Mouse (Mus musculus) C2C12 (cell line): Measurements from ENCODE around the gene Efcab6. TPM values are rescaled to one million over a fixed set of nuclear protein-coding genes. Genes with fewer than 3 reads are reported as not detected.

ENCODE experiments used
- H3K27me3 ChIP-seq: one replicate; pipeline ENCODE4 v1.6.1; 2011; ENCODE audit not compliant: control insufficient read depth, insufficient read depth, insufficient read length
- H3K36me3 ChIP-seq: one replicate; pipeline ENCODE4 v1.6.1; 2011; ENCODE audit not compliant: control insufficient read depth, insufficient read depth
- H3K4me3 ChIP-seq: one replicate; pipeline ENCODE4 v1.5.1; 2011; ENCODE audit warnings: mild to moderate bottlenecking, control low read depth; ENCODE audit not compliant: poor library complexity, insufficient read depth, severe bottlenecking
- H3K79me2 ChIP-seq: one replicate; pipeline ENCODE4 v1.6.1; 2011; ENCODE audit not compliant: control insufficient read depth, insufficient read depth
- H3K79me3 ChIP-seq: one replicate; pipeline ENCODE4 v1.6.1; 2011; ENCODE audit warnings: low read depth, control low read depth
- H3ac ChIP-seq: one replicate; pipeline ENCODE3; 2011; ENCODE audit warnings: low read depth; ENCODE audit not compliant: control insufficient read depth, insufficient read length
- CEBPB ChIP-seq: IDR thresholded peaks from one replicate; pipeline ENCODE4 v1.6.1; 2011; ENCODE audit warnings: low read depth, mild to moderate bottlenecking, control low read depth, moderate library complexity
- CTCF ChIP-seq: IDR thresholded peaks from one replicate; pipeline ENCODE4 v1.5.1; 2011; ENCODE audit not compliant: control insufficient read depth, insufficient read depth, insufficient read length
- FOSL1 ChIP-seq: IDR thresholded peaks from one replicate; pipeline ENCODE4 v1.8.0; 2011; ENCODE audit warnings: mild to moderate bottlenecking, low read length; ENCODE audit not compliant: poor library complexity, insufficient read depth, severe bottlenecking
- MAX ChIP-seq: IDR thresholded peaks from one replicate; pipeline ENCODE4 v1.6.1; 2011; ENCODE audit warnings: mild to moderate bottlenecking, control low read depth
- MYOD1 ChIP-seq: IDR thresholded peaks from one replicate; pipeline ENCODE4 v1.6.1; 2011; ENCODE audit warnings: low read depth; ENCODE audit not compliant: control insufficient read depth, insufficient read length
- MYOG ChIP-seq: IDR thresholded peaks from one replicate; pipeline ENCODE4 v1.6.1; 2011; ENCODE audit not compliant: control insufficient read depth, insufficient read length; ENCODE audit errors: extremely low read depth
- USF1 ChIP-seq: IDR thresholded peaks from one replicate; pipeline ENCODE4 v1.6.1; 2011; ENCODE audit warnings: low read depth, mild to moderate bottlenecking, control low read depth, moderate library complexity
- polyA plus RNA-seq: library from polyadenylated mRNA; unstranded; fragments of >200 nt; fragmentation: generic; extraction: Trizol; gene quantifications from one replicate; pipeline ENCODE4 v1.2.1, GENCODE M21; 2012; ENCODE audit warnings: missing spikeins

The Efcab6 gene
- polyA plus RNA-seq, 1 experiment = not detected

DNA sequence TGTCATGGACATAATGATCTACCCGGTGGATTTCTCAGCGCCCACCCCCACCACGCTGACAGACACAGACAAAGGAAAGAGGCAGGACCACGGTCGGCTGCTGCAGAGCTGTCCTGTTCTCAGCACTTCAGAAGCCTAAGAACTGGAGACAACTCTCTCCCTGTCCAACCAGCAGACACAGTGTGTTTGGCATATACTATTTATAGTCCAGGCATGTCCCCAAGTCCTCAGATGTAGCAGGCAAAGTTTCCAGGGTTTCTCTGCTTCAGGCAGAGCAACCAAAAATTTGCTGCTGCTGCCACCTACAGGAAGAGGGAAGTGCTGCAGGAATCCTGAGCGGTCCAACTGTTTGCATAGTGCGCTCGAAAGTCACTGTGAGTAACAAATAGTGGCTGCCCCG is 11.3 kb downstream of the Efcab6 start:
- Histone ChIP-seq H3ac (no peak overlapping the region), H3K27me3 (peaks cover 36% of the 10 kb centered on the region), H3K79me3 (no peaks in the 10 kb centered on the region), H3K79me2 (no peaks in the 10 kb centered on the region), H3K4me3 (no peak overlapping the region), H3K36me3 (no peaks in the 10 kb centered on the region)
- no peak for TF ChIP-seq MAX
- peak; percentile 64 for TF ChIP-seq CTCF

DNA sequence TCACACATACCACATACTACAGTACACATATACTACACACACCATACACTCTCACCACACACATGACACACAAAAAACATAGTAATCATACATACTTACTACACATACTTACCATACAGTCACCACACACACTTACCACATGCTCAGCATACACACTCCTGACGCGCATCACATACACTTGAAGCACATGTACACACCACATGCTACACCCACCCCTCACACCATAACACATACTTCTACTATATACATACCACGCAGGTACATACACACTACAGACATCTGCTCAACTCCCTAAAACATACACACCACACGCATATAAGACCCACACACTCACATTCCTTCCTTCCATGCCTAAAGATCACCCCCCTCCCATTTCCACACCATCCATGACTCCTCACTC is 11.9 kb downstream of the Efcab6 start:
- Histone ChIP-seq H3K4me3 (no peak overlapping the region), H3K27me3 (peaks cover 36% of the 10 kb centered on the region), H3ac (no peak overlapping the region), H3K79me3 (no peaks in the 10 kb centered on the region), H3K36me3 (no peaks in the 10 kb centered on the region), H3K79me2 (no peaks in the 10 kb centered on the region)
- TF ChIP-seq CTCF (no peak), FOSL1 (no peak), CEBPB (no peak), MYOD1 (no peak), MYOG (no peak)

DNA sequence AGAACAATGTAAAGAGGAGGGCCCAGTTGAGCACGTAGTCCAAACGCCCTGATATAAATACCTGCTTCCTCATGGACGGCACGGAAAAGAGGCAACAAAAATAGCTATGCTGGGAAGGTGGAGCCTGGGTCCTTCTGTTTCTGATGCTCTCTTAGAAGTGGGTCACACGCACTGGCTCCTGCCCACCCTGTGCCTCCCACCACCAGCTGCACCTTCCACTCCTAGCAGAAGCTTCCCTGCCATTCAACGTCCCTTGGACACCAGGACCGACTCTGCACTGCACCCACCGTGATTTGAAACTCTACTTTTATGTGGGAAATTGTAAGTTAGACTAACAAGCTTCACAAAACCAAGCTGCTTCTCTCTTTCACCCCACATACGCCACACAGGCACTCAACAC is 12.8 kb downstream of the Efcab6 start:
- Histone ChIP-seq H3ac (no peak overlapping the region), H3K79me3 (no peaks in the 10 kb centered on the region)

DNA sequence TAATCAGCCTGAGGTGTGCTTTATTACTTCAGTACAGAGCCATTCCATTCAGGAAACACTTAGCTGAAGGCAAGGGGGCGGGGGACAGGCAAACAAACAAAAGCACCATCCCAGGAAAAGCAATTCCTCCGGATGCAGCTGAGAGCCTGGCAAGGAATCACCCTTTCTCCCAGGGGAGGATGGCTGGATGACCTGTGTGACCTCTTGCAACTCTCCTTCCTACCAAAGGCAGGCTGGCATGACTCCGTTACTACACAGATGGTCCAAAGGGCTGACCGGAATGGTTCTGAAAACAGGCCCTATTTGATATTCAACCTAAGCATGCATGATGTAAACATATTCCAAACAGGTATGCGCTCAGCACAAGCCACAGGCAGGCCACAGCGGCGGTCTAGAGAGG is 15.6 kb downstream of the Efcab6 start:
- Histone ChIP-seq H3K36me3 (no peaks in the 10 kb centered on the region), H3K79me2 (no peaks in the 10 kb centered on the region), H3ac (no peak overlapping the region), H3K27me3 (peaks cover 34% of the 10 kb centered on the region), H3K79me3 (no peaks in the 10 kb centered on the region), H3K4me3 (no peak overlapping the region)
- TF ChIP-seq CEBPB (no peak), MYOG (no peak), CTCF (no peak), USF1 (no peak), FOSL1 (no peak), MAX (no peak)

More for the DNA sequence above, 12.8 kb downstream of the Efcab6 start:
- Histone ChIP-seq H3K4me3 (no peak overlapping the region), H3K36me3 (no peaks in the 10 kb centered on the region), H3K79me2 (no peaks in the 10 kb centered on the region), H3K27me3 (peaks cover 36% of the 10 kb centered on the region)
- TF ChIP-seq CEBPB (no peak), MYOD1 (no peak), FOSL1 (no peak), CTCF (no peak), USF1 (no peak), MYOG (no peak), MAX (no peak)

DNA sequence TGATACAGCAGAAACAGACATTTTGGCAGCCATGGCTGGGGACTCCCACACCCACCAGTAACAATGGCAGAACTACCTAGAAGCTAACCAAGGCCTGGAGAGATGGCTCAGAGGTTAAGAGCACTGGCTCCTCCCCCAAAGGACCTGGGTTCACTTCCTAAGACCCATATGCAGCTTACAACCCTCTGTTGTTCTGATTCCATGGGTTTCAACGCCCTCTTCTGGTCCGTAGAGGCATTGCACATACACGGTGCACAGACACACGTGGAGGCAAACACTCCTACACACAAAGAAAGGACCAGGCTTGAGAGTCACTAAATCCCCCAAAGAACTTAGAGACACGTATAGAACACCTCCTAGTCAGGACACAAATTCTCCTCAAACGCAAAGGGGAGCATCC is 19.6 kb downstream of the Efcab6 start:
- H3K79me3 ChIP-seq = no peaks in the 10 kb centered on the region
- no peaks in the 10 kb centered on the region for H3K79me2 ChIP-seq
- no peak overlapping the region for H3ac ChIP-seq
- H3K36me3 ChIP-seq = no peaks in the 10 kb centered on the region
- no peak overlapping the region for H3K4me3 ChIP-seq
- H3K27me3 ChIP-seq = peaks cover 29% of the 10 kb centered on the region
- TF ChIP-seq USF1 = no peak

DNA sequence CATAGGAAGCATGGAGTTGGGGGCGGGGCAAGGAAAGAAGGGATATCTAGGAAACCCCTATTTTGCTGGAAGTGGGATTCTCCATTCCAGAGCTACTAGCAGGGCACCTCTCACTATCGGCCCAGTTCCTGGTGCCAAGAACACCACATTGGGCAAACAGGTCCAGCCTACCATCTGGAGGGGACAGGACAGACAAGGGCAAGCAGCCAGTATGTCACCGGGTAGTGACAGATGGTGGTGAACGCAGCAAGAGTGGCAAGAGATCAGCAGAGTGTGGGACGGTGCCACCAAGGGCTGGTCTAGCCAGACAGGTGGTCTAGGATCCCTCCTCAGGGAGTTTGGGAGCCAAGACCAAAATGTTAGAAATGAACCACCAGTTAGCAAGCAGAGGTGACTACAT is 28.1 kb downstream of the Efcab6 start:
- H3K79me2 ChIP-seq = no peaks in the 10 kb centered on the region

More for the DNA sequence above, 28.1 kb downstream of the Efcab6 start:
- Histone ChIP-seq H3K27me3 (peaks cover 20% of the 10 kb centered on the region), H3K36me3 (no peaks in the 10 kb centered on the region), H3K79me3 (no peaks in the 10 kb centered on the region), H3K4me3 (no peak overlapping the region), H3ac (no peak overlapping the region)
- TF ChIP-seq CTCF (no peak), MYOG (no peak), MYOD1 (no peak), USF1 (no peak), FOSL1 (no peak), CEBPB (no peak), MAX (no peak)
